Mouse (Mus musculus) liver, postnatal 0 days (tissue): ENCODE results near the gene Tmem184a.

ENCODE experiments used
- CTCF ChIP-seq: sonication (generic); IDR thresholded peaks from 2 replicates; pipeline ENCODE4 v1.5.1; 2016; ENCODE audit warnings: antibody characterized with exemption, low read depth
- EP300 ChIP-seq: IDR thresholded peaks from 2 replicates; pipeline ENCODE4 v1.6.1; 2016; ENCODE audit warnings: antibody characterized with exemption, low read depth, mild to moderate bottlenecking

- TF ChIP-seq CTCF = peak; percentile 92
- no peak for TF ChIP-seq EP300
These were observed 2.4 kb downstream of the Tmem184a start for GRCm38 (mm10) chr5:139817292-139817691.
